Mouse (Mus musculus): ENCODE results near the gene Hgd.

- no peak for TF ChIP-seq CTCF (IDR thresholded peaks at IDR 0.05; ENCODE audit: insufficient read depth, low read length)
- TF ChIP-seq POLR2A (IDR thresholded peaks at IDR 0.05; ENCODE audit: borderline replicate concordance, extremely low read depth, low read depth, low read length), result no peak
Observed at GRCm38 (mm10) chr16:37583306-37583705, 3.4 kb downstream of the Hgd start.
